Mouse (Mus musculus) small intestine, adult 2 months (tissue): ENCODE measurements around the gene Tnfaip8l1.

Source experiments
- CTCF ChIP-seq: fragments of 200-500 bp; IDR thresholded peaks from 2 replicates; pipeline ENCODE4 v1.5.1; 2012; ENCODE audit warnings: low read depth, mild to moderate bottlenecking, control low read depth, inconsistent platforms, low read length, moderate library complexity, mixed read lengths; ENCODE audit not compliant: insufficient replicate concordance, insufficient read length; ENCODE audit errors: extremely low read depth
- POLR2A ChIP-seq: fragments of 200-500 bp; IDR thresholded peaks from 2 replicates; pipeline ENCODE4 v1.6.1; 2012; ENCODE audit warnings: low read depth, mild to moderate bottlenecking, control low read depth, inconsistent platforms, low read length, moderate library complexity

DNA sequence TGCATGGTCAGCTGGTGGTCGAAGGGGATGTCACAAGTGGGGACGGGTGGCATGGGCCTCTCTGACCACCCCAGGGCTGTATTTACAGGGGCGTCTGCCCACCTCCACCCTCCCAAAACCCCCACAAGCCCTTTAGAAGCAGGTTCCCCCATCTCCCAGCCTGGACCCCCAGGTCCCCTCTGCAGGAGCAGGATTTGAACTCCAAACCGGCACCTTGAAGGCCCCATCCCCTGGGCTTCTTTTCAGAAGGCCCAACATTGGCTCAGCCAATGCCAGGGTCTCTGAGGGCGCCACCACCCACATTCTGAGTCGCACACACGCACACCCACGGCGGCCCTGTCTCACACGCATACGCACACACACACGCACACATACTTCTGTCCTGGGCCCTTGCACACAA is 39.1 kb upstream of the Tnfaip8l1 start:
- TF ChIP-seq CTCF (no peak), POLR2A (no peak)
